Mouse (Mus musculus): ENCODE data around the gene Glrx5.
A peak's percentile ranks its signal among the peaks of the same experiment; 100 is the strongest.

Gene Glrx5

GRCm38 (mm10) chr12:105032147-105032831, at the start of gene Glrx5:
TSS of gene Glrx5 (plus strand) at chr12:105032688.
- peak; percentile 100 for DNase-seq (ENCODE audit: low read depth)

- peak; percentile 91 for DNase-seq (ENCODE audit: low read depth)
These were observed 49.0 kb upstream of the Glrx5 start for GRCm38 (mm10) chr12:104983476-104983875.

GRCm38 (mm10) chr12:104985088-104985487, 47.4 kb upstream of the Glrx5 start:
- DNase-seq (ENCODE audit: low read depth), result no peak

GRCm38 (mm10) chr12:104986001-104986400, 46.5 kb upstream of the Glrx5 start:
- no peak for DNase-seq (ENCODE audit: low read depth)

- peak; percentile 82 for DNase-seq (ENCODE audit: low read depth)
These were observed 45.7 kb upstream of the Glrx5 start for GRCm38 (mm10) chr12:104986781-104987180.

GRCm38 (mm10) chr12:104987936-104988335, 44.6 kb upstream of the Glrx5 start:
- DNase-seq (ENCODE audit: low read depth), result no peak

GRCm38 (mm10) chr12:104990741-104991454, 41.6 kb upstream of the Glrx5 start:
- no peak for DNase-seq (ENCODE audit: low read depth)

GRCm38 (mm10) chr12:104992123-104992741, 40.3 kb upstream of the Glrx5 start:
- DNase-seq (ENCODE audit: low read depth), result no peak

- DNase-seq (ENCODE audit: low read depth), result no peak
These were observed 39.6 kb upstream of the Glrx5 start for GRCm38 (mm10) chr12:104992838-104993237.

- no peak for DNase-seq (ENCODE audit: low read depth)
These were observed 37.1 kb upstream of the Glrx5 start for GRCm38 (mm10) chr12:104995259-104995876.

- DNase-seq (ENCODE audit: low read depth), result no peak
These were observed 36.3 kb upstream of the Glrx5 start for GRCm38 (mm10) chr12:104996012-104996728.

- no peak for DNase-seq (ENCODE audit: low read depth)
These were observed 35.3 kb upstream of the Glrx5 start for GRCm38 (mm10) chr12:104997159-104997558.

- DNase-seq (ENCODE audit: low read depth), result no peak
These were observed 34.7 kb upstream of the Glrx5 start for GRCm38 (mm10) chr12:104997641-104998293.

GRCm38 (mm10) chr12:104998541-104998940, 33.9 kb upstream of the Glrx5 start:
- no peak for DNase-seq (ENCODE audit: low read depth)

GRCm38 (mm10) chr12:104999171-104999570, 33.3 kb upstream of the Glrx5 start:
- DNase-seq (ENCODE audit: low read depth), result no peak

- no peak for DNase-seq (ENCODE audit: low read depth)
These were observed 31.8 kb upstream of the Glrx5 start for GRCm38 (mm10) chr12:105000487-105001283.

- DNase-seq (ENCODE audit: low read depth), result no peak
These were observed 31.2 kb upstream of the Glrx5 start for GRCm38 (mm10) chr12:105001317-105001716.

GRCm38 (mm10) chr12:105002340-105003132, 30.0 kb upstream of the Glrx5 start:
- DNase-seq (ENCODE audit: low read depth), result no peak

GRCm38 (mm10) chr12:105003158-105003557, 29.3 kb upstream of the Glrx5 start:
- DNase-seq (ENCODE audit: low read depth), result no peak

- DNase-seq (ENCODE audit: low read depth), result no peak
These were observed 28.8 kb upstream of the Glrx5 start for GRCm38 (mm10) chr12:105003715-105004114.
